Mouse (Mus musculus) E14TG2a.4 (cell line): ENCODE results near the gene Amdhd2.

Source experiments
- CTCF ChIP-seq: conservative IDR thresholded peaks from 2 replicates; pipeline ENCODE4 v1.5.1; 2014; ENCODE audit warnings: low read length
- POU5F1 ChIP-seq: IDR thresholded peaks from 2 replicates; pipeline ENCODE4 v1.6.1; 2014; ENCODE audit warnings: low read length, borderline replicate concordance

DNA sequence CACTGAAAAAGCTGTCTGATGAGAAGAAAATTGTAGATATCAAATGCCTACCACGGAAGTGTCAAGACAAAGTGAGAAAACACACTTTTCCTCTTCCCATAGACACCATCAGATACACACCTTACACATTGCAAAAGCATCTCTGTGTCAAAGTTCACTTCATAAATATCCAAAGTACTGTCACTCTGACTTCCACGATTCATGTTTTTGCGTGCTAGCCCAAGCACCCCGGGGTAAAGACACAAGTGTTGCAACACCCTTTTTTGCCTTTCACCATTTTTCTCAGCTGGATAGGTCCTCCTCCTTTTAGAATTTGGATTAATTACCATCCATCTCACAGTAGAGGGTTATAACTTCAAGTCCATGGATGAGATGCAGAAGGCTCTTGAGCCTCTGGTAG lies 23.6 kb downstream of the Amdhd2 start:
- TF ChIP-seq CTCF: no peak
- TF ChIP-seq POU5F1: no peak
